Mouse (Mus musculus): Measurements from ENCODE around the gene U2af2. TPM values are rescaled to one million over a fixed set of nuclear protein-coding genes. Genes with fewer than 3 reads are reported as not detected.

Gene U2af2
- polyA plus RNA-seq, 1 experiment: 333 TPM

DNA sequence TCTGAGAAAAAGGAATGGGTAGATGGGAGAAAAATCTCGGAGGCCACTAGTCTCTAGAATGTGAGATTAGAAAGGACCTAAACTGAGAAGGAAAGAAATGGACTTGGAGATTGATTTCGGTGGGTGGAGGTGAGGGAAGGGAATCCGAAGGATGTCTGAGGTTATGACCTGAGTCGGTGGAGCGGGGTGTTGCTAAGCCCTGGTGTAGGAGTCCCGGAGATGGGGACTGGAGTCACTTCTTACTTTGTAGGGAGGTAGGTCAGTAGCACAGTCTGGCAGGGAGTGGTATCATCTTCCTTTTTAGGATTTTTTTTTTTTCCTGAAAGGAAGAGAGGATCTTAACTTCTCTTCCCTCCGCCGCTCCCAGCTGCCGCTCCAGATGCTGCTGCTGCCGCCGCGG is 9.5 kb upstream of the U2af2 start:
- Histone ChIP-seq H3K27me3 (ENCODE audit: control insufficient read depth, insufficient read depth, insufficient read length) (peaks cover 11% of the 10 kb centered on the region), H3K36me3 (ENCODE audit: control insufficient read depth, insufficient read depth) (no peaks in the 10 kb centered on the region), H3K79me3 (ENCODE audit: low read depth) (no peaks in the 10 kb centered on the region), H3ac (ENCODE audit: control insufficient read depth, insufficient read length, low read depth) (no peak overlapping the region), H3K79me2 (ENCODE audit: control insufficient read depth, insufficient read depth) (no peaks in the 10 kb centered on the region), H3K4me3 (ENCODE audit: insufficient read depth, poor library complexity, severe bottlenecking) (no peak overlapping the region)
- no peak for TF ChIP-seq MYOD1 (IDR thresholded peaks at IDR 0.05; ENCODE audit: control insufficient read depth, insufficient read length, low read depth)
- no peak for TF ChIP-seq CEBPB (IDR thresholded peaks at IDR 0.05; ENCODE audit: low read depth)
- no peak for TF ChIP-seq MYOG (IDR thresholded peaks at IDR 0.05; ENCODE audit: control insufficient read depth, extremely low read depth, insufficient read length)
- TF ChIP-seq FOSL1 (IDR thresholded peaks at IDR 0.05; ENCODE audit: insufficient read depth, low read length, poor library complexity, severe bottlenecking): no peak
- TF ChIP-seq CTCF (IDR thresholded peaks at IDR 0.05; ENCODE audit: control insufficient read depth, insufficient read depth, insufficient read length): no peak
- TF ChIP-seq MAX (IDR thresholded peaks at IDR 0.05): no peak
- TF ChIP-seq USF1 (IDR thresholded peaks at IDR 0.05; ENCODE audit: low read depth): no peak

DNA sequence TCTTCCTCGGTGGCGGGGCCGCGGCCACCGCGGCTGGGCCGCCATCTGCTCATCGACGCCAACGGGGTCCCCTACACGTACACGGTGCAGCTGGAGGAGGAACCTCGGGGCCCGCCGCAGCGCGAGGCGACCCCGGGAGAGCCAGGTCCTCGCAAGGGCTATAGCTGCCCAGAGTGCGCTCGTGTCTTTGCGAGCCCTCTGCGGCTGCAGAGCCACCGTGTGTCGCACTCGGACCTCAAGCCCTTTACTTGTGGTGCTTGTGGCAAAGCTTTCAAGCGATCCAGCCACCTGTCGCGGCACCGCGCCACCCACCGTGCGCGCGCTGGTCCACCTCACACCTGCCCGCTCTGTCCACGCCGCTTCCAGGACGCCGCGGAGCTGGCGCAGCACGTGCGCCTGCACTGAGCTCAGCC is 9.0 kb upstream of the U2af2 start:
- TF ChIP-seq MAX (IDR thresholded peaks at IDR 0.05) (no peak), MYOG (IDR thresholded peaks at IDR 0.05; ENCODE audit: control insufficient read depth, extremely low read depth, insufficient read length) (no peak), CTCF (IDR thresholded peaks at IDR 0.05; ENCODE audit: control insufficient read depth, insufficient read depth, insufficient read length) (no peak), MYOD1 (IDR thresholded peaks at IDR 0.05; ENCODE audit: control insufficient read depth, insufficient read length, low read depth) (no peak), USF1 (IDR thresholded peaks at IDR 0.05; ENCODE audit: low read depth) (no peak), CEBPB (IDR thresholded peaks at IDR 0.05; ENCODE audit: low read depth) (no peak), FOSL1 (IDR thresholded peaks at IDR 0.05; ENCODE audit: insufficient read depth, low read length, poor library complexity, severe bottlenecking) (no peak)
- Histone ChIP-seq H3K27me3 (ENCODE audit: control insufficient read depth, insufficient read depth, insufficient read length) (peaks cover 11% of the 10 kb centered on the region), H3K36me3 (ENCODE audit: control insufficient read depth, insufficient read depth) (no peaks in the 10 kb centered on the region)

DNA sequence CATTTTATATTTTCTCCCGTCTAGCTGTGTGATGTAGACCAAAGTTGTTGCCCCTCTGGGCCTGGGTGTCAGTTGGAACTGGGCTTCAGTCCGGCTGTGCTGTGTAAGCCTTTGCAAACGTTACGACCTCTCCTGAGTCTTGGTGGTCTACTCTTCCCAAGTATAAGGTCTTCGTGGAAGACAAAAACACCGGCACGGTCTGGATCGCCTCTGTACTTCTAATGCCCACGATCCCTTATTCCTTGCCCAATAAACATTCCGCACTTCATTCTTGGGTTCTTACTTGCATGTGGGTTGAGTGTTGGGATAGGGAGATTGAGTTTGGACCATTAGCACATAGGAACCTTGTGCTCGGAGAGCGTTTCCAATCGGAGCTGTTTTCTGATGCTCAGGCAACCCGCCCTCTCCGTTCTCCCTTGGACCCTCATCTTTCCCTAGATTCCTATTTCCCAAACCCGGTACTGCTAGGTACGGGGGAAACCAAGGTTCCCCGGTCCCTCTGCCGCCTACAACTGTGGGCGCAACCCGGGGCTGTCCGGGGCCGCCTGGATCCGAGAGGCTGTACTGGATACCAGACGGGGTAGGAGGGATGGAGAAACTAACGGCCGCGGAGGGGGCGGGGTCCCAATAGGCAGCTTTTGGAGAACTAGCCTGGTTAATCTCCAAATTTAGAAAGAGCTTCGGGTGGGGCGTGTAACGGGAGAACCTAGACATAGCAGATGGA is 8.3 kb upstream of the U2af2 start:
- Histone ChIP-seq H3K79me3 (ENCODE audit: low read depth) (no peaks in the 10 kb centered on the region), H3K79me2 (ENCODE audit: control insufficient read depth, insufficient read depth) (no peaks in the 10 kb centered on the region), H3K36me3 (ENCODE audit: control insufficient read depth, insufficient read depth) (no peaks in the 10 kb centered on the region), H3K27me3 (ENCODE audit: control insufficient read depth, insufficient read depth, insufficient read length) (peaks cover 11% of the 10 kb centered on the region), H3K4me3 (ENCODE audit: insufficient read depth, poor library complexity, severe bottlenecking) (no peak overlapping the region), H3ac (ENCODE audit: control insufficient read depth, insufficient read length, low read depth) (no peak overlapping the region)
- TF ChIP-seq MAX (IDR thresholded peaks at IDR 0.05) (no peak), USF1 (IDR thresholded peaks at IDR 0.05; ENCODE audit: low read depth) (no peak), CEBPB (IDR thresholded peaks at IDR 0.05; ENCODE audit: low read depth) (no peak), MYOG (IDR thresholded peaks at IDR 0.05; ENCODE audit: control insufficient read depth, extremely low read depth, insufficient read length) (no peak)

More for the DNA sequence above, 9.0 kb upstream of the U2af2 start:
- Histone ChIP-seq H3ac (ENCODE audit: control insufficient read depth, insufficient read length, low read depth) (no peak overlapping the region), H3K4me3 (ENCODE audit: insufficient read depth, poor library complexity, severe bottlenecking) (no peak overlapping the region), H3K79me3 (ENCODE audit: low read depth) (no peaks in the 10 kb centered on the region), H3K79me2 (ENCODE audit: control insufficient read depth, insufficient read depth) (no peaks in the 10 kb centered on the region)

DNA sequence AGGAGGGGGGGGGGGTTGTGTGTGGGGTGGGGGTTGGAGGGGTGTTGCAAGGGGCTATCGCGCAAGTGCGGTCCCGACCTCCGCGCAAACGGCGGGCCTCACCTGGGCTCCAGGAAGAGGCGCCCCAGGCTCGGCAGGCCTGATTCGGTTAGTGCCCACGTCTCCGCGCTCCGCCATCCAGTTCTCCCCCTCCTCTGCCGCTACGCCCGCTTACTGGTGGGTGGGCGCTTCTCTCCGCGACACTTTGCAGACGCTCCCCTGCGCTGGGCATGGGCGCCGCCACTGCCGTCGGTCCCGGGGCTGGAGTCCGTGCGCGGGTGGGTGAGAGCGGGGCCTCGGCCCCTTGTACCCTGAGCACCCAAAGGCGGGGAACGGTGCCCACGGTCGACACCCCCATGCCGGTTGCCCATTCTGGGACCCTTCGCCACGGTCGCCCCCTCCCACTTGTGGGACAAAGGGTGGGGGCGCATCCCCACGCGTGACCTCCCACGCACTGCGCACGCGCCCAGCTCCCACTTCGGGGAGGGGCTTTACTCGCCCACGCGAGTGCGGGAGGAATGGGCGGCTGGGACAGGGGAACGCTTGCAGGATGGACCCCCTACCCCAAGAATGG is 5.2 kb upstream of the U2af2 start:
- Histone ChIP-seq H3K79me2 (ENCODE audit: control insufficient read depth, insufficient read depth) (no peaks in the 10 kb centered on the region), H3K4me3 (ENCODE audit: insufficient read depth, poor library complexity, severe bottlenecking) (no peak overlapping the region), H3K79me3 (ENCODE audit: low read depth) (no peaks in the 10 kb centered on the region), H3K36me3 (ENCODE audit: control insufficient read depth, insufficient read depth) (no peaks in the 10 kb centered on the region), H3K27me3 (ENCODE audit: control insufficient read depth, insufficient read depth, insufficient read length) (peaks cover 11% of the 10 kb centered on the region), H3ac (ENCODE audit: control insufficient read depth, insufficient read length, low read depth) (no peak overlapping the region)
- TF ChIP-seq FOSL1 (IDR thresholded peaks at IDR 0.05; ENCODE audit: insufficient read depth, low read length, poor library complexity, severe bottlenecking) (no peak), MYOD1 (IDR thresholded peaks at IDR 0.05; ENCODE audit: control insufficient read depth, insufficient read length, low read depth) (no peak), USF1 (IDR thresholded peaks at IDR 0.05; ENCODE audit: low read depth) (no peak), CEBPB (IDR thresholded peaks at IDR 0.05; ENCODE audit: low read depth) (no peak), MYOG (IDR thresholded peaks at IDR 0.05; ENCODE audit: control insufficient read depth, extremely low read depth, insufficient read length) (no peak), MAX (IDR thresholded peaks at IDR 0.05) (no peak), CTCF (IDR thresholded peaks at IDR 0.05; ENCODE audit: control insufficient read depth, insufficient read depth, insufficient read length) (no peak)

DNA sequence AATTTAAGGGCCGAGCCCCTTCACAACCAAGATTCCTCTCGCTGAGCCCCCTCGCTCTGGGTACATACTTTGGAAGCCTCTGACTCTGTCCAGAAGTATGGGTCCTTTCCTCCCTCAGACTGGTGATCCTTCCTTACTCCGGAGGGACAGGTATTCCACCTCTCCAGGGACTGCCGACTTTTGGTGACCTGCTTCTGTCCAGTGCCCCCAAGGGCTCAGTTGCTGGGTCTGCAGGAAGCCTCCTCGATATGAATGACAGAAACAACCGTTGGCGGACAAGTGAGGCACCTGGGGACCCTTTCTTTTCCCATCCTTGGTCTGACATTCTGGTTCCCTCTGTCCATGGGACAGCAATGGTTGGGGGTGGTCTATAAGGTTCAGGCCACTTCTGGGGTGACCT is 4.6 kb upstream of the U2af2 start:
- no peak overlapping the region for H3K4me3 ChIP-seq (ENCODE audit: insufficient read depth, poor library complexity, severe bottlenecking)
- no peaks in the 10 kb centered on the region for H3K79me3 ChIP-seq (ENCODE audit: low read depth)
- peaks cover 1% of the 10 kb centered on the region for H3K79me2 ChIP-seq (ENCODE audit: control insufficient read depth, insufficient read depth)
- H3ac ChIP-seq (ENCODE audit: control insufficient read depth, insufficient read length, low read depth): no peak overlapping the region
- no peaks in the 10 kb centered on the region for H3K36me3 ChIP-seq (ENCODE audit: control insufficient read depth, insufficient read depth)
- peaks cover 11% of the 10 kb centered on the region for H3K27me3 ChIP-seq (ENCODE audit: control insufficient read depth, insufficient read depth, insufficient read length)
- no peak for TF ChIP-seq MYOD1 (IDR thresholded peaks at IDR 0.05; ENCODE audit: control insufficient read depth, insufficient read length, low read depth)
- TF ChIP-seq CTCF (IDR thresholded peaks at IDR 0.05; ENCODE audit: control insufficient read depth, insufficient read depth, insufficient read length): no peak
- TF ChIP-seq CEBPB (IDR thresholded peaks at IDR 0.05; ENCODE audit: low read depth): no peak
- no peak for TF ChIP-seq MAX (IDR thresholded peaks at IDR 0.05)
- no peak for TF ChIP-seq FOSL1 (IDR thresholded peaks at IDR 0.05; ENCODE audit: insufficient read depth, low read length, poor library complexity, severe bottlenecking)
- TF ChIP-seq USF1 (IDR thresholded peaks at IDR 0.05; ENCODE audit: low read depth): no peak
- TF ChIP-seq MYOG (IDR thresholded peaks at IDR 0.05; ENCODE audit: control insufficient read depth, extremely low read depth, insufficient read length): no peak
